Mouse (Mus musculus): ENCODE measurements around the gene Rab25. TPM values are rescaled to one million over a fixed set of nuclear protein-coding genes. Genes with fewer than 3 reads are reported as not detected.

The Rab25 gene
- polyA plus RNA-seq, 1 experiment from 2014 or later, result 0.78 TPM

MicroRNAs within 50 kb of the gene (microRNA counts, 519-probe panel; counts per million panel counts)
- microRNA mmu-miR-1905, result 171 counts per million, percentile 57 among the panel's probes with 10 or more counts

Small RNAs within 50 kb of the gene (microRNA-seq; reads per million reads assigned to microRNA genes)
- not detected for gene Mir1905

Other genes starting within 250 kb of the Rab25 start
- 70.5 and 84.5 TPM in 2 replicates for gene Glmp, start 223.3 kb downstream of the Rab25 start, polyA plus RNA-seq (2014; fragmentation: Nextera tagmentation; extraction: Ambion mirVana)
- 1.7 and 2.1 TPM in 2 replicates for gene Tmem79, start 212.2 kb downstream of the Rab25 start, polyA plus RNA-seq (2014; fragmentation: Nextera tagmentation; extraction: Ambion mirVana)
- gene Smg5, start 212.0 kb downstream of the Rab25 start, polyA plus RNA-seq (2014; fragmentation: Nextera tagmentation; extraction: Ambion mirVana), result 48.8 and 57.2 TPM in 2 replicates
- gene Paqr6, start 183.7 kb downstream of the Rab25 start, polyA plus RNA-seq (2014; fragmentation: Nextera tagmentation; extraction: Ambion mirVana), result 1.1 and 1.2 TPM in 2 replicates
- gene Bglap3, start 175.6 kb downstream of the Rab25 start, polyA plus RNA-seq (2014; fragmentation: Nextera tagmentation; extraction: Ambion mirVana), result 0.31 TPM in 1 of 2 replicates, not detected in the other
- gene Bglap2, start 169.6 kb downstream of the Rab25 start, polyA plus RNA-seq (2014; fragmentation: Nextera tagmentation; extraction: Ambion mirVana), result not detected in 2 replicates
- gene Bglap, start 163.8 kb downstream of the Rab25 start, polyA plus RNA-seq (2014; fragmentation: Nextera tagmentation; extraction: Ambion mirVana), result not detected in 2 replicates
- gene Pmf1, start 138.0 kb downstream of the Rab25 start, polyA plus RNA-seq (2014; fragmentation: Nextera tagmentation; extraction: Ambion mirVana), result 118 and 124 TPM in 2 replicates
- gene Slc25a44, start 123.2 kb downstream of the Rab25 start, polyA plus RNA-seq (2014; fragmentation: Nextera tagmentation; extraction: Ambion mirVana), result 24.8 and 27.0 TPM in 2 replicates
- 5.8 and 6.1 TPM in 2 replicates for gene Sema4a, start 87.1 kb downstream of the Rab25 start, polyA plus RNA-seq (2014; fragmentation: Nextera tagmentation; extraction: Ambion mirVana)
- 16.1 and 17.4 TPM in 2 replicates for gene Lmna, start 38.3 kb downstream of the Rab25 start, polyA plus RNA-seq (2014; fragmentation: Nextera tagmentation; extraction: Ambion mirVana)
- 42.0 and 43.6 TPM in 2 replicates for gene Mex3a, start 15.9 kb downstream of the Rab25 start, polyA plus RNA-seq (2014; fragmentation: Nextera tagmentation; extraction: Ambion mirVana)
- 82.1 and 98.4 TPM in 2 replicates for gene Lamtor2, start 4.8 kb upstream of the Rab25 start, polyA plus RNA-seq (2014; fragmentation: Nextera tagmentation; extraction: Ambion mirVana)
- gene Ubqln4, start 5.5 kb upstream of the Rab25 start, polyA plus RNA-seq (2014; fragmentation: Nextera tagmentation; extraction: Ambion mirVana), result 80.2 and 84.0 TPM in 2 replicates
- 185 and 195 TPM in 2 replicates for gene Ssr2, start 27.6 kb upstream of the Rab25 start, polyA plus RNA-seq (2014; fragmentation: Nextera tagmentation; extraction: Ambion mirVana)
- gene Arhgef2, start 57.7 kb upstream of the Rab25 start, polyA plus RNA-seq (2014; fragmentation: Nextera tagmentation; extraction: Ambion mirVana), result 142 and 145 TPM in 2 replicates
- gene Rxfp4, start 104.8 kb upstream of the Rab25 start, polyA plus RNA-seq (2014; fragmentation: Nextera tagmentation; extraction: Ambion mirVana), result not detected in 2 replicates
- 111 TPM in 2 replicates for gene Khdc4, start 137.5 kb upstream of the Rab25 start, polyA plus RNA-seq (2014; fragmentation: Nextera tagmentation; extraction: Ambion mirVana)
- gene Rit1, start 168.5 kb upstream of the Rab25 start, polyA plus RNA-seq (2014; fragmentation: Nextera tagmentation; extraction: Ambion mirVana), result 50.3 and 52.3 TPM in 2 replicates
- gene Syt11, start 226.9 kb upstream of the Rab25 start, polyA plus RNA-seq (2014; fragmentation: Nextera tagmentation; extraction: Ambion mirVana), result 153 and 172 TPM in 2 replicates